Mouse (Mus musculus) small intestine, adult 2 months (tissue): Measurements from ENCODE around the gene Slc25a35.
"Not testable (repeated sequence)": the region's sequence is repeated elsewhere in the genome, so short reads cannot be mapped to it uniquely, and the experiment has no call there.

Source experiments
- CTCF ChIP-seq: fragments of 200-500 bp; IDR thresholded peaks from 2 replicates; pipeline ENCODE4 v1.5.1; 2012; ENCODE audit warnings: low read depth, mild to moderate bottlenecking, control low read depth, inconsistent platforms, low read length, moderate library complexity, mixed read lengths; ENCODE audit not compliant: insufficient replicate concordance, insufficient read length; ENCODE audit errors: extremely low read depth
- POLR2A ChIP-seq: fragments of 200-500 bp; IDR thresholded peaks from 2 replicates; pipeline ENCODE4 v1.6.1; 2012; ENCODE audit warnings: low read depth, mild to moderate bottlenecking, control low read depth, inconsistent platforms, low read length, moderate library complexity

GRCm38 (mm10) chr11:68962159-68962558, 5.8 kb upstream of the Slc25a35 start:
- TF ChIP-seq CTCF, POLR2A: not testable (repeated sequence)
